Mouse (Mus musculus) stomach, postnatal 0 days (tissue): ENCODE measurements at regions not wholly inside any gene's neighbourhood (a gene's known extent, or its start where the extent isn't known, plus 50 kb on each side); places are given as distances from the start of the nearest gene placed in this dataset.

Source experiments
- ATAC-seq: fragments of 200-750 bp; cut with Nextera tagmentation; 2 replicates; pipeline ENCODE4 v1.8.0; 2017; ENCODE audit not compliant: low FRiP score, low TSS enrichment
- DNase-seq: peaks from one replicate; pipeline ENCODE4 v3.0.0-alpha.2; 2016; ENCODE audit warnings: low spot score
- H3K27ac ChIP-seq: fragments of 300-500 bp; sonication (generic); replicated peaks from 2 replicates; pipeline ENCODE4 v1.5.1; 2014; ENCODE audit warnings: mild to moderate bottlenecking, control low read depth
- H3K27me3 ChIP-seq: fragments of 300-500 bp; sonication (generic); 2 replicates; pipeline ENCODE4 v1.6.1; 2014; ENCODE audit warnings: low read length; ENCODE audit not compliant: control insufficient read depth, insufficient read depth
- H3K36me3 ChIP-seq: fragments of 300-500 bp; sonication (generic); 2 replicates; pipeline ENCODE4 v1.6.1; 2014; ENCODE audit warnings: low read length, mixed read lengths; ENCODE audit not compliant: control insufficient read depth, insufficient read depth
- H3K4me1 ChIP-seq: fragments of 300-500 bp; sonication (generic); replicated peaks from 2 replicates; pipeline ENCODE4 v1.6.1; 2014; ENCODE audit warnings: antibody characterized with exemption; ENCODE audit not compliant: control insufficient read depth, insufficient read depth
- H3K4me2 ChIP-seq: fragments of 300-500 bp; sonication (generic); replicated peaks from 2 replicates; pipeline ENCODE4 v1.6.1; 2014; ENCODE audit warnings: low read depth, mild to moderate bottlenecking, control low read depth, moderate library complexity
- H3K4me3 ChIP-seq: fragments of 300-500 bp; sonication (generic); 2 replicates; pipeline ENCODE4 v1.5.1; 2014; ENCODE audit warnings: low read depth, low read length, control low read depth
- H3K9ac ChIP-seq: fragments of 300-500 bp; sonication (generic); 2 replicates; pipeline ENCODE4 v1.6.1; 2014; ENCODE audit warnings: mild to moderate bottlenecking, low read length, control low read depth, mixed read lengths
- H3K9me3 ChIP-seq: fragments of 300-500 bp; sonication (generic); 2 replicates; pipeline ENCODE4 v1.6.1; 2016; ENCODE audit warnings: low read length; ENCODE audit not compliant: control insufficient read depth
- CTCF ChIP-seq: IDR thresholded peaks from 2 replicates; pipeline ENCODE4 v1.5.1; 2016; ENCODE audit warnings: antibody characterized with exemption, low read depth, mild to moderate bottlenecking, moderate library complexity
- EP300 ChIP-seq: optimal IDR thresholded peaks from 2 replicates; pipeline ENCODE3; 2016; ENCODE audit warnings: antibody characterized with exemption
- WGBS: fragments of 180-500 bp; shearing (Covaris S2); extraction: QIAGEN DNeasy Blood & Tissue Kit; methylation state at CpG from one replicate; pipeline ENCODE4 v1.1.7; 2014; 5-methylcytosine and 5-hydroxymethylcytosine counted together

DNA sequence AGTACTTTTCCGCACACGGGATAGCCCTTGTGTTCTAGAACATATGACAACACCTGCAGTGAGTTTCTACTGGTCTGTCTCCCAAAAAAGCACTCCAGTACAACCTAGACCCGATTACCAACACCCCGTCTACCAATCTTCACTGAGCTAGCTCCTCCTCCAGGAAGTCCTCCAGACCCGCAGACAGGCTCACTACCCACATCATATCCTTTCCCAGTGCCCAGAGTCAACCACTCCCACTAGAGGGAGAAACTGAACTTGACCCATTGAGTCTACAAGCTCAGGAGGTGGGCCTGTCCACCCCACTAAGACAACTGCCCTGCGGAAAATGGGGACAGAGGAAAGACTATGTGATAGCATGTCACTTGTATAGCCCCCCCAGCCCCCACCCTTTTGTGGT is 51.2 kb upstream of the Ppp1r26 start:
- H3K4me3 ChIP-seq = no peak overlapping the region
- H3K4me1 ChIP-seq = no peaks in the 10 kb centered on the region
- no peaks in the 10 kb centered on the region for H3K9me3 ChIP-seq
- no peak overlapping the region for H3K27ac ChIP-seq
- WGBS = 85% methylated on average over 6 of the region's 6 CpGs
- H3K36me3 ChIP-seq = no peaks in the 10 kb centered on the region
- DNase-seq (no peak), ATAC-seq (no peak)
- H3K27me3 ChIP-seq = no peaks in the 10 kb centered on the region
- H3K9ac ChIP-seq = no peak overlapping the region
- no peak overlapping the region for H3K4me2 ChIP-seq
- TF ChIP-seq EP300 (no peak), CTCF (no peak)
